Mouse (Mus musculus) Patski (cell line): ENCODE data around the gene Rcl1. TPM values are rescaled to one million over a fixed set of nuclear protein-coding genes. Genes with fewer than 3 reads are reported as not detected.

Source experiments
- ATAC-seq: fragments of 100-300 bp; one replicate; pipeline ENCODE4 v1.8.0; 2021
- CTCF ChIA-PET: fragments of 350-600 bp; sonication (Branson Sonifier 250); formaldehyde crosslinking; loops from one replicate; lab custom pipeline; 2022; ENCODE audit warnings: inconsistent platforms; lab: Charles Lee
- POLR2A ChIA-PET: fragments of 350-600 bp; sonication (Branson Sonifier 250); formaldehyde crosslinking; loops from one replicate; lab custom pipeline; 2022; ENCODE audit warnings: antibody characterized with exemption, inconsistent platforms; lab: Charles Lee
- DNase-seq: peaks from one replicate; pipeline ENCODE4 v3.0.0-alpha.2; 2011; ENCODE audit warnings: low read depth, low spot score
- H3K27me3 ChIP-seq: fragments of 371-371 bp; one replicate; pipeline ENCODE4 v1.5.1; 2021
- CTCF ChIP-seq: fragments of 100-300 bp; IDR thresholded peaks from one replicate; pipeline ENCODE4 v1.5.1; 2021
- in situ Hi-C: fragments of 300-500 bp; cut with MboI; formaldehyde crosslinking; loops from 3 replicates; pipeline ENCODE4 v1.11.1; 2018; ENCODE audit warnings: low pct_unique_long_range_greater_than_20kb, mixed read lengths
- polyA plus RNA-seq: library from polyadenylated mRNA; unstranded; gene quantifications from one replicate; pipeline ENCODE4 v1.2.3, GENCODE M21; 2021

The Rcl1 gene
- polyA plus RNA-seq, 1 experiment from 2014 or later: 21.7 TPM

GRCm38 (mm10) chr19:29064451-29065102, 36.6 kb upstream of the Rcl1 start:
- ChIA-PET CTCF (interaction anchor here (0.9 to 2.4 kb wide), 17 partner anchors 9 to 436 kb away, joined by 3 to 12 read pairs (median 4); partner anchors contain the start of gene Jak2), POLR2A (interaction anchor here (0.9 kb wide), 1 partner anchor 36 kb away, joined by 3 read pairs; no protein-coding TSS in a partner anchor)
- H3K27me3 ChIP-seq: no peaks in the 10 kb centered on the region
- DNase-seq (no peak), ATAC-seq (no peak)
- TF ChIP-seq CTCF: no peak
- in situ Hi-C loops: loop anchor here (5.0 kb wide), 5 partner anchors 87 to 438 kb away; partner anchors contain the start of gene Jak2

GRCm38 (mm10) chr19:29066981-29067471, 34.1 kb upstream of the Rcl1 start:
- no peak for ATAC-seq
- TF ChIP-seq CTCF: no peak
- POLR2A ChIA-PET: interaction anchor here (1.2 kb wide), 1 partner anchor 33 kb away, joined by 4 read pairs; no protein-coding TSS in a partner anchor
- CTCF ChIA-PET: interaction anchor here (1.2 to 2.4 kb wide), 2 partner anchors 8 to 288 kb away, joined by 4 to 12 read pairs; no protein-coding TSS in a partner anchor
- in situ Hi-C loops: loop anchor here (5.0 kb wide), 2 partner anchors 185 to 435 kb away; partner anchors contain the start of gene Jak2
- no peaks in the 10 kb centered on the region for H3K27me3 ChIP-seq
- no peak for DNase-seq

GRCm38 (mm10) chr19:29069195-29069594, 32.0 kb upstream of the Rcl1 start:
- ATAC-seq (no peak), DNase-seq (no peak)
- CTCF ChIA-PET: no interaction called here
- no peaks in the 10 kb centered on the region for H3K27me3 ChIP-seq
- POLR2A ChIA-PET: interaction anchor here (0.6 to 0.7 kb wide), 3 partner anchors 88 to 226 kb away, joined by 3 read pairs; no protein-coding TSS in a partner anchor
- in situ Hi-C loops: loop anchor here (5.0 kb wide), 2 partner anchors 183 to 433 kb away; partner anchors contain the start of gene Jak2
- TF ChIP-seq CTCF: no peak

GRCm38 (mm10) chr19:29074802-29075201, 26.4 kb upstream of the Rcl1 start:
- ChIA-PET CTCF (interaction anchor here (0.7 to 1.7 kb wide), 5 partner anchors 9 to 476 kb away, joined by 3 to 5 read pairs (median 4); no protein-coding TSS in a partner anchor), POLR2A (no interaction called here)
- no peak for ATAC-seq
- TF ChIP-seq CTCF: no peak
- in situ Hi-C loops: no loop called here
- H3K27me3 ChIP-seq: peaks cover 9% of the 10 kb centered on the region
- DNase-seq: no peak

- DNase-seq (no peak), ATAC-seq (no peak)
- in situ Hi-C loops: no loop called here
- no peaks in the 10 kb centered on the region for H3K27me3 ChIP-seq
- ChIA-PET POLR2A (interaction anchor here (0.7 kb wide), 1 partner anchor 16 kb away, joined by 3 read pairs; no protein-coding TSS in a partner anchor), CTCF (interaction anchor here (1.3 kb wide), 1 partner anchor 11 kb away, joined by 4 read pairs; no protein-coding TSS in a partner anchor)
- no peak for TF ChIP-seq CTCF
Measured at GRCm38 (mm10) chr19:29088628-29089027, 12.5 kb upstream of the Rcl1 start.

GRCm38 (mm10) chr19:29092194-29092593, 9.0 kb upstream of the Rcl1 start:
- ChIA-PET POLR2A (no interaction called here), CTCF (no interaction called here)
- TF ChIP-seq CTCF: no peak
- DNase-seq (no peak), ATAC-seq (no peak)
- no peaks in the 10 kb centered on the region for H3K27me3 ChIP-seq
- in situ Hi-C loops: no loop called here

- ChIA-PET CTCF (interaction anchor here (1.0 to 1.1 kb wide), 2 partner anchors 11 to 35 kb away, joined by 3 to 4 read pairs; no protein-coding TSS in a partner anchor), POLR2A (no interaction called here)
- DNase-seq: no peak
- TF ChIP-seq CTCF: no peak
- ATAC-seq: no peak
- H3K27me3 ChIP-seq: peaks cover 3% of the 10 kb centered on the region
- in situ Hi-C loops: no loop called here
Measured at GRCm38 (mm10) chr19:29099106-29099505, 2.1 kb upstream of the Rcl1 start.

- no peak for TF ChIP-seq CTCF
- peaks cover 3% of the 10 kb centered on the region for H3K27me3 ChIP-seq
- CTCF ChIA-PET: interaction anchor here (1.1 kb wide), 1 partner anchor 11 kb away, joined by 4 read pairs; no protein-coding TSS in a partner anchor
- POLR2A ChIA-PET: interaction anchor here (1.0 kb wide), 1 partner anchor 35 kb away, joined by 3 read pairs; no protein-coding TSS in a partner anchor
- no peak for DNase-seq
- in situ Hi-C loops: no loop called here
- ATAC-seq: no peak
Measured at GRCm38 (mm10) chr19:29099596-29099995, 1.6 kb upstream of the Rcl1 start.

- peaks cover 3% of the 10 kb centered on the region for H3K27me3 ChIP-seq
- DNase-seq: no peak
- ChIA-PET CTCF (interaction anchor here (1.1 kb wide), 1 partner anchor 12 kb away, joined by 4 read pairs; no protein-coding TSS in a partner anchor), POLR2A (interaction anchor here (0.7 to 1.1 kb wide), 3 partner anchors 22 to 36 kb away, joined by 3 to 4 read pairs (median 3); no protein-coding TSS in a partner anchor)
- no peak for TF ChIP-seq CTCF
- no peak for ATAC-seq
- in situ Hi-C loops: no loop called here
Measured at GRCm38 (mm10) chr19:29100261-29100660, 914 bp upstream of the Rcl1 start.

GRCm38 (mm10) chr19:29101591-29101990, 416 bp downstream of the Rcl1 start:
- ChIA-PET CTCF (interaction anchor here (0.5 kb wide), 1 partner anchor 171 kb away, joined by 3 read pairs; no protein-coding TSS in a partner anchor), POLR2A (no interaction called here)
- DNase-seq: no peak
- peak; percentile 36 for ATAC-seq
- H3K27me3 ChIP-seq: peaks cover 3% of the 10 kb centered on the region
- TF ChIP-seq CTCF: no peak
- in situ Hi-C loops: no loop called here
